Mouse (Mus musculus) monocyte, adult 5-6 weeks (primary cell): ENCODE measurements around the gene Nod2. TPM values are rescaled to one million over a fixed set of nuclear protein-coding genes. Genes with fewer than 3 reads are reported as not detected.

Experiments
- ATAC-seq: fragments of 153-309, 156-312 bp; replicated peaks from 2 replicates; pipeline ENCODE4 v1.8.0; 2017; ENCODE audit warnings: mild to moderate bottlenecking; ENCODE audit not compliant: low TSS enrichment, insufficient number of reproducible peaks, severe bottlenecking, poor library complexity, low FRiP score
- total RNA-seq: library from RNA; stranded (forward); fragments of 200-1000, 200-491, 200-594 nt; gene quantifications from 3 replicates; pipeline ENCODE4 v1.2.3, GENCODE M21; 2017

Nod2 gene
- total RNA-seq, 1 experiment from 2014 or later, result 12.7 TPM

- ATAC-seq, result no peak
Measured at GRCm38 (mm10) chr8:88628001-88628774, 18.9 kb upstream of the Nod2 start.

DNA sequence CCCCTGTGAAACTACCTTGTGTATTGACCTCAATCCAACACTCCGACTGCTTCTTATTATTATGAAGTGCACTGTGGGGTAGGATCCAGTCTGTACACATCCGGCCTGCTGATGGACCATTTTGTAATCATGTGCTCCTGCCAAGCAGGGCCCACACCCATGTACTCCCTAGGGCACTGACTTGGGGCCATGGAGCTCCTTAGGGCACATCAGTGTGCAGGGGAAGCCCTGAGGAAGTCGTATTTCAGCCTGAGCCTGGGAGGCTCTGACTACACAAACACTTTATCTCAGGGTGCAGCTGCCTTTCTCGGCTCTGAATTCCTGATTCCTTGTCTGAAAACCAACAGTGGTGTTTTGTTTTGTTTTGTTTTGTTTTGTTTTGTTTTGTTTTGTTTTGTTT lies 16.9 kb upstream of the Nod2 start:
- ATAC-seq, result no peak

DNA sequence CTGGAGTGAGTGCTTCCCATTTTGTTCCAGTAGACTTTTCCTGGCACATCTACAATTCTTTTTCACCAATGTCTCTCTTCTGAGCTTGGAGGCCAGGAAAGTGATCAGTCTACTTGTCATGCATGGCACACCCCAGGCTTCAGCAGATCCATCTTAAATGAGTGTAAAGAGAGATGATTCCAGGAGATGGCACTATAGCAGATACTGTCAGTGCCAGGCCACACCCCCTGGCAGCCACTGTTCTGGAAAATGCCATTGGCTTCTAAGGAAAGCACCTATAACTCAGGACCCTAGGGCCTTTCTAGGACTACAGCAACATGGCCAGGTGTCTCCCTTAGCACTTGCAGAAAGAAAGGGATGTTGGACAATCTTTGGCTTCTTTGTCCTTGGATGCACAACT lies 16.0 kb upstream of the Nod2 start:
- ATAC-seq, result no peak

DNA sequence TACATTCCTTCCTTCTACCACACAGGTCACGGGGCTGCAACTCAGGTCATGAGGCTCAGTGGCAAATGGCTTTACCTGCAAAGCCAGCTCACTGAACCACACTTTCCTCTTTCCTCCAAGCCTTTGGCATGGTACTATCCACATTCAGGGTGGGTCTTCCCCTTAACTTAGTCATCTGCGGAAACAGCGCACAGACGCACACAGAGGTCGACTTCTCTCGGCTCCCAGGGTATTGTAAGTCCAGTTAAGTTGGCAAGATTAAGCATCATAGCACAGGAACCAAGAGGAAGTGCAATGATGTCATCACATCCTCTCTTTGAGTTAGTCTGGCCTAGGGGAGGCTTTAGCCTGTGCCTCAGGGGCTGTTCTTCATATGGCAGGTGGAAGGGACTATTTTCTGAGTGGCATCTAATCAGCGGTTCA lies 13.8 kb upstream of the Nod2 start:
- ATAC-seq, result peak; percentile 36

- ATAC-seq, result peak; percentile 59
Measured at GRCm38 (mm10) chr8:88635474-88636397, 11.4 kb upstream of the Nod2 start, which contains the start of gene Snx20. Gene Snx20, minus strand, starts transcription at chr8:88636128.

- ATAC-seq, result peak; percentile 47
Measured at GRCm38 (mm10) chr8:88637092-88638000, 9.8 kb upstream of the Nod2 start.

DNA sequence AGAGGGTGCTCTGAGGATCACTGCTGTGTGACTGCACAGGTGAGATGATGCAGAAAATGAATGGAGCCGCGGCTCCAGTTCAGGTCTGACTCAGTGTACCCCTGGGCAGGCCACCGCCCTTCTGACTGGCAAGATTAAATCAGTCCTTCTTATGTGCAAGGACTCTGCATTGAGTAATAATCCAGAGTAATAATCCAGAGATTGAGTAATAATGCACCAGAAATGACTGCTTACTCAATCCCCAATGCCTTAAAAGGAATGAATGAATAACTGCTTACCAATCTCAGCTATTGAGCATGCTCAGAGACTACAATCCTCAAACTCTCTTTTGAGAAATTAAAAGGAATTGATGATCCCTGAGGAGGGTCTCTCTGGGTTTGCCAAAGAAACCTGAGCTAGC lies 8.2 kb upstream of the Nod2 start:
- ATAC-seq, result peak; percentile 25

GRCm38 (mm10) chr8:88642734-88643564 lies 4.2 kb upstream of the Nod2 start:
- ATAC-seq, result no peak

GRCm38 (mm10) chr8:88648322-88648721 lies 1.2 kb downstream of the Nod2 start:
- no peak for ATAC-seq

DNA sequence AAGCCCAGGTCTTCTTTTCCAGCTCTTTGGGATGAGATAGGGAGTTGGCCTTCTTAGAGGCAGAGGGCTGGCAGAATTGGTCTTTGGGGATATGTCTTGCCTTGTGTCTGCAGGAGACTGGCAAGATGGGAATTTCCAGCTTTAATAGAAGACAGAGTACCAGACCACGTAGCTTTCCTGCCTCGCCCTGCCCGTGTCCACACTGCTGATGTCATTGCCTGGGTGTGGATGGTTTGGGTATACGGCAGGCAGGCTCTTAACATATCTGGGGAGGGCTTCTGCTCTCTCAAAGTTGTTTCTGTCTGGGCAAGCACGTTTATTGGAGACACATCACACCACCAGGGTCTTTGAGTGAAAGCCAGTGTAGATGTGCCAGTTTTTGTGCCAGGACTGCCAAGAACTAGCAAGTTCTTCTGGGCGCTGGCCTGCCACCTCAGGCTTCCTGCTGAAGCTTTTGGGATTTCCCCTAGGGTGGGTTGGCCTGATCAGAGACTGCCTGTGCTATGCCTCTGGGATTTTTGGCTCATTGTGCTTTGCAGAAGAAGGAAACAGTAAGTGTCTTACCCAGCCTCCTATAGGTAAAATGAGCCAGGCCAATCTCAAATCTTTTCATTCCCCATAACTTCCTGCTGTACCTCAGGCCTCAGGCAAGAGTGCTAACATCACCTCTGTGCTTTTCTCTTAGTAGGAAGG lies 3.0 kb downstream of the Nod2 start:
- ATAC-seq, result 0 out of 2 replicates have a peak, but pooled peaks have one; percentile 38

DNA sequence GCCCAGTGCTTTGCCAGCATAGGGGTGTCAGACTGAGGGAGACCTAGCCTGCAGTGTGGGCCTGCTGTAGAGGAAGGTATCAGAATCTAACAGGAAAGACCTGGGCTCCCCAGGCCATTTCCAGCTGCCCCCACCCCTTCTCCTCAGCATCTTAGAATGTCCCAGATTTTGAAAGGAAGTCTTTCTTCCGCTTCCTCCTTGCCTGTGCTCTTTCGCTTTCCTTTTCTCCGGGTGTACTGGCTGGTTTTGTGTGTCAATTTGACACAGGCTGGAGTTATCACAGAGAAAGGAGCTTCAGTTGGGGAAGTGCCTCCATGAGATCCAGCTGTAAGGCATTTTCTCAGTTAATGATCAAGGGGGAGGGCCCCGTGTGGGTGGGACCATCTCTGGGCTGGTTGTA lies 4.0 kb downstream of the Nod2 start:
- ATAC-seq, result 0 out of 2 replicates have a peak, but pooled peaks have one; percentile 47

DNA sequence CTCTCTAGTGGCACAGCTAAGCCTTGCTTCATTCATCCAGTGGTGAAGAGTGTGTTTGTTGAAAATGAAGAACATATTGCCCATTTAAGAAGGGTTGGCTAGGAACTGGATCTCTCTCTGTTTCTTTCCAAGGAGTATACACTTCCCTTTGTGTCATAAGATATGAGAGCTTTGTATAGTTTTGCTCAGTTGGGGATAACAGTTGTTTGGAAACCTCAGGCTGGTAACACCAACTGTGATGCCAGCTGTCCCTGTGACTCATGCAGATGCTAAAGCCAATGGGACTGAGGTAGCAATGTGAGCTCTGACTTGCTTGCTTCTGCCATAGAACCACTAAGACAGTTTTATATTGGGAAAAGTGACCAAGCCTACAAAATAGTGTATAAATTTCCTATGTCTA lies 8.2 kb downstream of the Nod2 start:
- ATAC-seq, result no peak

DNA sequence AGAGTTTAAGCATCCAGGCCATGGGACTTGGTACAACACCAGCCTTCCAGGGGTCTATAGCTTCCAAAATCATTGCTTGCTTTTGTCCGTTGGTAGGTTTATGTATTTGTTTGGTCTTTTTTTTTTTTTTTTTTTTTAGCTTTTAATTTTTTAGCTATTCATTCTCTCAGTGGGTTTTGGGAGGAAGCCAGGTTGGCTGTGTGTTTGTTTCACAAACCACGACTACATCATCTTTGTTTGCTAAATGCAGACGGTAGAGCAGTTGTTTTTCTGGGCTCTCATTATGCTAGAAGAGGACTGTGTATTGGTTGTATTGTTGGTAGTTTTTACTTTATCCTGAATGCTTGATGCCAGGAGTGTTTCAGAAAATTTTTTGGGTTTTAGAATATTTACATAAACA lies 12.8 kb downstream of the Nod2 start:
- ATAC-seq, result no peak

- peak; percentile 90 for ATAC-seq
Measured at GRCm38 (mm10) chr8:88662401-88662821, 15.3 kb downstream of the Nod2 start.

DNA sequence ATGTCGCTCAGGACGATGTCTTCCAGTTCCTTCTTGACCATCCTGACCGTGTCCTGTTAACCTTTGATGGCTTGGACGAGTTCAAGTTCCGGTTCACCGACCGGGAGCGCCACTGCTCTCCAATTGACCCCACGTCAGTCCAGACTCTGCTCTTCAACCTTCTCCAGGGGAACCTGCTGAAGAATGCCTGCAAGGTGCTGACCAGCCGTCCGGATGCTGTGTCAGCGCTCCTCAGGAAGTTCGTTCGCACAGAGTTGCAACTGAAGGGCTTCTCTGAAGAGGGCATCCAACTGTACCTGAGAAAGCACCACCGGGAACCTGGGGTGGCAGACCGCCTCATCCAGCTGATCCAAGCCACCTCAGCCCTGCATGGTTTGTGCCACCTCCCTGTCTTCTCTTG lies 17.0 kb downstream of the Nod2 start:
- ATAC-seq, result no peak

DNA sequence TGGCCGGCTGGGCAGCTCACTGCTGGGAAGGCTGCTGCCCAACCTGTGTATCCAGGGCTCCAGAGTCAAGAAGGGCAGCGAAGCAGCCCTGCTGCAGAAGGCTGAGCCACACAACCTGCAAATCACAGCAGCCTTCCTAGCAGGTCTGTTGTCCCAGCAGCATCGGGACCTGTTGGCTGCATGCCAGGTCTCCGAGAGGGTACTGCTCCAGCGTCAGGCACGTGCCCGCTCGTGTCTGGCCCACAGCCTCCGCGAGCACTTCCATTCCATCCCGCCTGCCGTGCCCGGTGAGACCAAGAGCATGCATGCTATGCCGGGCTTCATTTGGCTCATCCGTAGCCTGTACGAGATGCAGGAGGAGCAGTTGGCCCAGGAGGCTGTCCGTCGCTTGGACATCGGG lies 17.8 kb downstream of the Nod2 start:
- no peak for ATAC-seq

DNA sequence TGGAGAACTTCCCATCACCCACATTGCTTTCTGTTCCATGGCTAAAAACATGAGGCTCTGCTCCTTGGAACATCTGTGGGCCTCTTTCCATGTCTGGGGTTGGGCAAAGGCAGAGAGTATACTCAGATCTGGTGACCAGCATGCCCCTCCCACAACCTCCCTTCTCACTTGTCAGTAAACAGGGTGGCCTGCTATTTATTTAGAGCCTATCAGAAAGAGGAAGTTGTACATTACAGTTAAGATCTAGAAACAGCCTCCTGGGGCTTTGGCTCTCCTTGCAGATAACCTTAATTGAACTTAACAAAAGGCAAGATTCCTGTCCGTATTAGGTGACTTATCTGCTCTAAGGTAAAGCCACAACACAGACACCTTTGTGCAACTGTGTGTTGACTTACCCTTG lies 19.3 kb downstream of the Nod2 start:
- peak; percentile 29 for ATAC-seq
